Mouse (Mus musculus): ENCODE data around the gene Unc5a. TPM values are rescaled to one million over a fixed set of nuclear protein-coding genes. Genes with fewer than 3 reads are reported as not detected.

Gene Unc5a
- total and polyA plus RNA-seq, 2 experiments: 0.46 to 1.6 TPM

- no peak for DNase-seq (ENCODE audit: extremely low read depth, low read depth, low spot score)
- Histone ChIP-seq H3K27me3 (ENCODE audit: control insufficient read depth, insufficient read depth, low read length) (peaks cover 8% of the 10 kb centered on the region), H3K79me2 (ENCODE audit: control insufficient read depth, insufficient read depth, low read length) (no peaks in the 10 kb centered on the region), H3K9ac (ENCODE audit: low read depth, low read length) (no peak overlapping the region), H3K36me3 (ENCODE audit: control insufficient read depth, insufficient read depth, low read length) (no peaks in the 10 kb centered on the region), H3K4me1 (ENCODE audit: control insufficient read depth, insufficient read depth, low read length) (no peaks in the 10 kb centered on the region), H3K27ac (replicated peaks; ENCODE audit: insufficient read depth, low read depth, low read length) (no peak overlapping the region), H3K4me3 (ENCODE audit: insufficient read depth, low read depth, low read length) (no peak overlapping the region)
- WGBS: 85% methylated on average over 1 of the region's 1 CpGs
- TF ChIP-seq CTCF (IDR thresholded peaks at IDR 0.05; ENCODE audit: low read depth, low read length) (no peak), POLR2A (IDR thresholded peaks at IDR 0.05; ENCODE audit: extremely low read depth, insufficient read depth, low read length) (no peak)
These were observed 2.8 kb upstream of the Unc5a start for GRCm38 (mm10) chr13:54946406-54946805.

GRCm38 (mm10) chr13:54949592-54949991 lies 381 bp downstream of the Unc5a start:
- peak overlapping the region; percentile 85 for H3K9ac ChIP-seq (ENCODE audit: low read depth, low read length)
- peak overlapping the region; percentile 80 for H3K4me3 ChIP-seq (ENCODE audit: insufficient read depth, low read depth, low read length)
- no peaks in the 10 kb centered on the region for H3K79me2 ChIP-seq (ENCODE audit: control insufficient read depth, insufficient read depth, low read length)
- WGBS: under 1% methylated on average over 44 of the region's 44 CpGs
- no peaks in the 10 kb centered on the region for H3K36me3 ChIP-seq (ENCODE audit: control insufficient read depth, insufficient read depth, low read length)
- no peak for DNase-seq (ENCODE audit: extremely low read depth, low read depth, low spot score)
- H3K27ac ChIP-seq (replicated peaks; ENCODE audit: insufficient read depth, low read depth, low read length): peak overlapping the region; percentile 67; the same call in 1 of the 2 replicates
- no peaks in the 10 kb centered on the region for H3K4me1 ChIP-seq (ENCODE audit: control insufficient read depth, insufficient read depth, low read length)
- TF ChIP-seq POLR2A (IDR thresholded peaks at IDR 0.05; ENCODE audit: extremely low read depth, insufficient read depth, low read length) (no peak), CTCF (IDR thresholded peaks at IDR 0.05; ENCODE audit: low read depth, low read length) (no peak)
- H3K27me3 ChIP-seq (ENCODE audit: control insufficient read depth, insufficient read depth, low read length): peaks cover 8% of the 10 kb centered on the region

GRCm38 (mm10) chr13:54950131-54950530 lies 920 bp downstream of the Unc5a start:
- H3K4me1 ChIP-seq (ENCODE audit: control insufficient read depth, insufficient read depth, low read length): no peaks in the 10 kb centered on the region
- no peaks in the 10 kb centered on the region for H3K79me2 ChIP-seq (ENCODE audit: control insufficient read depth, insufficient read depth, low read length)
- peak overlapping the region; percentile 13; the same call in 1 of the 2 replicates for H3K4me3 ChIP-seq (ENCODE audit: insufficient read depth, low read depth, low read length)
- TF ChIP-seq CTCF (IDR thresholded peaks at IDR 0.05; ENCODE audit: low read depth, low read length) (no peak), POLR2A (IDR thresholded peaks at IDR 0.05; ENCODE audit: extremely low read depth, insufficient read depth, low read length) (no peak)
- WGBS: 6% methylated on average over 9 of the region's 9 CpGs
- no peak overlapping the region for H3K9ac ChIP-seq (ENCODE audit: low read depth, low read length)
- no peaks in the 10 kb centered on the region for H3K36me3 ChIP-seq (ENCODE audit: control insufficient read depth, insufficient read depth, low read length)
- DNase-seq (ENCODE audit: extremely low read depth, low read depth, low spot score): no peak
- peaks cover 8% of the 10 kb centered on the region for H3K27me3 ChIP-seq (ENCODE audit: control insufficient read depth, insufficient read depth, low read length)
- no peak overlapping the region for H3K27ac ChIP-seq (replicated peaks; ENCODE audit: insufficient read depth, low read depth, low read length)

- Histone ChIP-seq H3K4me1 (ENCODE audit: control insufficient read depth, insufficient read depth, low read length) (peaks cover under 1% of the 10 kb centered on the region), H3K4me3 (ENCODE audit: insufficient read depth, low read depth, low read length) (no peak overlapping the region), H3K27me3 (ENCODE audit: control insufficient read depth, insufficient read depth, low read length) (peaks cover 8% of the 10 kb centered on the region), H3K27ac (replicated peaks; ENCODE audit: insufficient read depth, low read depth, low read length) (no peak overlapping the region), H3K9ac (ENCODE audit: low read depth, low read length) (no peak overlapping the region), H3K36me3 (ENCODE audit: control insufficient read depth, insufficient read depth, low read length) (no peaks in the 10 kb centered on the region), H3K79me2 (ENCODE audit: control insufficient read depth, insufficient read depth, low read length) (no peaks in the 10 kb centered on the region)
- 61% methylated on average over 5 of the region's 5 CpGs for WGBS
- DNase-seq (ENCODE audit: extremely low read depth, low read depth, low spot score): no peak
- TF ChIP-seq POLR2A (IDR thresholded peaks at IDR 0.05; ENCODE audit: extremely low read depth, insufficient read depth, low read length): no peak
- TF ChIP-seq CTCF (IDR thresholded peaks at IDR 0.05; ENCODE audit: low read depth, low read length): no peak
These were observed 2.0 kb downstream of the Unc5a start for GRCm38 (mm10) chr13:54951166-54951565.

- Histone ChIP-seq H3K79me2 (ENCODE audit: control insufficient read depth, insufficient read depth, low read length) (no peaks in the 10 kb centered on the region), H3K36me3 (ENCODE audit: control insufficient read depth, insufficient read depth, low read length) (no peaks in the 10 kb centered on the region), H3K27ac (replicated peaks; ENCODE audit: insufficient read depth, low read depth, low read length) (no peak overlapping the region), H3K27me3 (ENCODE audit: control insufficient read depth, insufficient read depth, low read length) (peaks cover under 1% of the 10 kb centered on the region; the same call in 1 of the 2 replicates), H3K9ac (ENCODE audit: low read depth, low read length) (no peak overlapping the region), H3K4me1 (ENCODE audit: control insufficient read depth, insufficient read depth, low read length) (peaks cover 5% of the 10 kb centered on the region), H3K4me3 (ENCODE audit: insufficient read depth, low read depth, low read length) (no peak overlapping the region)
- DNase-seq (ENCODE audit: extremely low read depth, low read depth, low spot score): no peak
- no peak for TF ChIP-seq POLR2A (IDR thresholded peaks at IDR 0.05; ENCODE audit: extremely low read depth, insufficient read depth, low read length)
- no peak for TF ChIP-seq CTCF (IDR thresholded peaks at IDR 0.05; ENCODE audit: low read depth, low read length)
- 42% methylated on average over 2 of the region's 2 CpGs for WGBS
These were observed 5.5 kb downstream of the Unc5a start for GRCm38 (mm10) chr13:54954745-54955144.

DNA sequence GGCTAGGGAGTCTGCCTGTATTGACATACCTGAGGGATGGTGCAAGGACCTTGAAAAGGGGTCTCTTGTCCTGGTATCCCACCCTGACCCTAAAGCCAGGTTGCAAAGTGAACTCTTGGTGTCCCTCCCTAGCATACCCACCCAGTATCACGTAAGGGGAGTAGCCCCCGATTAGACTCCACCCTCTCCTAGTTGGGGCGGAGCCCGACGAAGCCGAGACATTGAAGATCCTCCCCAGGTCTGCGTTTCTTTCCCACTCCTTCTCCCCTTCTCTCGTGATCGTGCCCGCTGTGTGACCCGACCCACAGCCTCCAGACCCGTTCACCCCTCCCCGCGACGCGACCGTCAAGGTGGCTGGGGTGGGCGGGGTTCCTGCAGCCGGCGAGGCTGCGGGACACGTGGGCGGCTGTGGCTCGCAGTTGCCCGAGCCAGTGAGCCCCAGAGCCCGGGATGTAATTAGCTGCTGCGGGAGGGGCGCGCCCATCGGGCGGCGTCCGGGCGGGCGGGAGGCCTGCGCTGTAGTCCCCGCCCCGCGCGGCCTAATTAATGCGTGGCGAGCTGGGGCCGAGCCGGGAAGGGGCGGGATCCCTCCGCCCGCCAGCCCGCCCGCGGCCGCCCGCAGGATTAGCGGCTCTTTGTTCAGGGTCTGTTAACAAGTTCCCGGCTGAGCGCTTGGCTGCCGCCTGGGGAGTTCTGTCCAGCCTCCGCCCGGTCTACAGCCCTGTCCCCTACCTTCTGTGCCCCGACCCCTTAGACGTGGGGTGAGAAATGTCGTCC lies 6.7 kb downstream of the Unc5a start:
- peaks cover 5% of the 10 kb centered on the region for H3K4me1 ChIP-seq (ENCODE audit: control insufficient read depth, insufficient read depth, low read length)
- H3K27ac ChIP-seq (replicated peaks; ENCODE audit: insufficient read depth, low read depth, low read length): no peak overlapping the region
- peak overlapping the region; percentile 59 for H3K4me3 ChIP-seq (ENCODE audit: insufficient read depth, low read depth, low read length)
- no peak for DNase-seq (ENCODE audit: extremely low read depth, low read depth, low spot score)
- no peaks in the 10 kb centered on the region for H3K79me2 ChIP-seq (ENCODE audit: control insufficient read depth, insufficient read depth, low read length)
- no peaks in the 10 kb centered on the region; the same call in 1 of the 2 replicates for H3K27me3 ChIP-seq (ENCODE audit: control insufficient read depth, insufficient read depth, low read length)
- TF ChIP-seq CTCF (IDR thresholded peaks at IDR 0.05; ENCODE audit: low read depth, low read length) (no peak), POLR2A (IDR thresholded peaks at IDR 0.05; ENCODE audit: extremely low read depth, insufficient read depth, low read length) (no peak)
- no peaks in the 10 kb centered on the region for H3K36me3 ChIP-seq (ENCODE audit: control insufficient read depth, insufficient read depth, low read length)
- peak overlapping the region; percentile 22; the same call in 1 of the 2 replicates for H3K9ac ChIP-seq (ENCODE audit: low read depth, low read length)
- WGBS: 1% methylated on average over 58 of the region's 61 CpGs
